Comparison of ENCODE assay signal across 13 mouse cellular contexts in genomic region chr2:168145437-168145836, GRCm38 (mm10).
DNase-seq lines count a peak whose midpoint lies in the region; ATAC-seq and TF ChIP-seq lines count a peak whose summit lies in the region.
"Had no signal": no experiment of that assay in that cellular context is flagged by ENCODE, and none has a peak within 500 bp of the region (broad histone marks: within the 10 kb centered on the region; RNA-seq: fewer than 3 reads in every experiment).

No protein-coding gene starts in this region.

- H3K4me2 ChIP-seq in heart, embryonic 12.5 days, result no peak overlapping the region
- no peak overlapping the region for H3K4me2 ChIP-seq in lung, postnatal 0 days (replicated peaks; ENCODE audit: low read depth, low read length)
- no peak overlapping the region for H3K4me2 ChIP-seq in heart, embryonic 15.5 days
- H3K4me2 ChIP-seq in stomach, embryonic 14.5 days (replicated peaks; ENCODE audit: low read depth, low read length), result no peak overlapping the region
- H3K4me2 ChIP-seq: midbrain, embryonic 13.5 days had no signal

- H3K4me3 ChIP-seq in heart, embryonic 12.5 days, result no peak overlapping the region
- no peak overlapping the region for H3K4me3 ChIP-seq in lung, postnatal 0 days (ENCODE audit: low read depth, low read length)
- no peak overlapping the region for H3K4me3 ChIP-seq in heart, embryonic 15.5 days
- no peak overlapping the region for H3K4me3 ChIP-seq in stomach, embryonic 14.5 days (ENCODE audit: low read depth, low read length)
- H3K4me3 ChIP-seq: heart, adult 2 months; midbrain, embryonic 13.5 days had no signal

- no peak for TF ChIP-seq CTCF in lung, postnatal 0 days (IDR thresholded peaks at IDR 0.05)

- intact Hi-C loops in heart, postnatal 25 days (cut with DNase I), result no loop called here

- no peaks in the 10 kb centered on the region for H3K36me3 ChIP-seq in heart, embryonic 12.5 days
- H3K36me3 ChIP-seq in lung, postnatal 0 days (ENCODE audit: insufficient read depth, low read length), result no peaks in the 10 kb centered on the region
- H3K36me3 ChIP-seq in heart, embryonic 15.5 days, result no peaks in the 10 kb centered on the region
- H3K36me3 ChIP-seq in stomach, embryonic 14.5 days (ENCODE audit: control insufficient read depth, insufficient read depth, low read length), result no peaks in the 10 kb centered on the region
- H3K36me3 ChIP-seq: midbrain, embryonic 13.5 days had no signal

- no peak for DNase-seq in heart, postnatal 25 days (ENCODE audit: low spot score)
- no peak for DNase-seq in lung, postnatal 0 days (ENCODE audit: low spot score)
- DNase-seq in lung, postnatal 14 days, result no peak
- DNase-seq: kidney, adult 11 months; right cerebral cortex, adult 18-20 months; thymus, postnatal 25 days had no signal

- H3K27ac ChIP-seq in heart, embryonic 12.5 days (ENCODE audit: poor library complexity, severe bottlenecking), result peak overlapping the region; percentile 49
- H3K27ac ChIP-seq in lung, postnatal 0 days (ENCODE audit: low read length), result no peak overlapping the region
- peak overlapping the region; percentile 64 for H3K27ac ChIP-seq in heart, embryonic 15.5 days
- peak overlapping the region; percentile 10; the same call in 1 of the 2 replicates for H3K27ac ChIP-seq in stomach, embryonic 14.5 days (ENCODE audit: low read length)
- H3K27ac ChIP-seq: heart, adult 2 months; midbrain, embryonic 13.5 days had no signal

- WGBS in heart, embryonic 12.5 days, result 15% methylated on average over 2 of the region's 2 CpGs
- 35% methylated on average over 2 of the region's 2 CpGs for WGBS in lung, postnatal 0 days
- WGBS in heart, embryonic 15.5 days, result 27% methylated on average over 2 of the region's 2 CpGs
- WGBS in stomach, embryonic 14.5 days, result 21% methylated on average over 2 of the region's 2 CpGs

- H3K27me3 ChIP-seq in heart, embryonic 12.5 days (replicated peaks), result no peaks in the 10 kb centered on the region
- H3K27me3 ChIP-seq in lung, postnatal 0 days (replicated peaks; ENCODE audit: insufficient read depth, low read length), result no peaks in the 10 kb centered on the region
- H3K27me3 ChIP-seq in heart, embryonic 15.5 days, result no peaks in the 10 kb centered on the region
- no peaks in the 10 kb centered on the region for H3K27me3 ChIP-seq in stomach, embryonic 14.5 days (ENCODE audit: control insufficient read depth, insufficient read depth, low read length)
- H3K27me3 ChIP-seq: midbrain, embryonic 13.5 days had no signal

- ATAC-seq in heart, embryonic 12.5 days (ENCODE audit: insufficient number of reproducible peaks, low FRiP score), result peak; percentile 79
- peak; percentile 19; the same call in 1 of the 2 replicates for ATAC-seq in lung, postnatal 0 days
- ATAC-seq in heart, embryonic 15.5 days (replicated peaks; ENCODE audit: insufficient number of reproducible peaks, insufficient read depth, low FRiP score, low read depth), result peak; percentile 87
- ATAC-seq in stomach, embryonic 14.5 days (ENCODE audit: insufficient number of reproducible peaks, insufficient read depth, low FRiP score, low read depth), result peak; percentile 39; the same call in 1 of the 2 replicates
- ATAC-seq in monocyte, adult 5-6 weeks (replicated peaks; ENCODE audit: insufficient number of reproducible peaks, low FRiP score, low TSS enrichment, poor library complexity, severe bottlenecking), result no peak
- ATAC-seq in megakaryocyte, adult 5-6 weeks (ENCODE audit: poor library complexity, severe bottlenecking), result no peak
- ATAC-seq: midbrain, embryonic 13.5 days had no signal

- peaks cover 22% of the 10 kb centered on the region for H3K4me1 ChIP-seq in heart, embryonic 12.5 days (replicated peaks)
- no peaks in the 10 kb centered on the region for H3K4me1 ChIP-seq in lung, postnatal 0 days (ENCODE audit: insufficient read depth, low read depth, low read length)
- H3K4me1 ChIP-seq in heart, embryonic 15.5 days (replicated peaks), result peaks cover 28% of the 10 kb centered on the region
- 0 out of 2 replicates have a peak, but pooled peaks cover 9% of the 10 kb centered on the region for H3K4me1 ChIP-seq in stomach, embryonic 14.5 days (ENCODE audit: control insufficient read depth, insufficient read depth, low read length)

- no peak overlapping the region for H3K9ac ChIP-seq in heart, embryonic 12.5 days
- no peak overlapping the region for H3K9ac ChIP-seq in lung, postnatal 0 days (replicated peaks; ENCODE audit: low read depth)
- no peak overlapping the region for H3K9ac ChIP-seq in heart, embryonic 15.5 days
- H3K9ac ChIP-seq in stomach, embryonic 14.5 days (replicated peaks; ENCODE audit: low read depth, low read length), result no peak overlapping the region
- H3K9ac ChIP-seq: midbrain, embryonic 13.5 days had no signal

- no peaks in the 10 kb centered on the region for H3K9me3 ChIP-seq in heart, embryonic 12.5 days (replicated peaks)
- no peaks in the 10 kb centered on the region for H3K9me3 ChIP-seq in lung, postnatal 0 days (ENCODE audit: low read length)
- no peaks in the 10 kb centered on the region for H3K9me3 ChIP-seq in heart, embryonic 15.5 days (replicated peaks)
- no peaks in the 10 kb centered on the region for H3K9me3 ChIP-seq in stomach, embryonic 14.5 days (ENCODE audit: control insufficient read depth, low read depth, low read length)
- H3K9me3 ChIP-seq: midbrain, embryonic 13.5 days had no signal

- TF ChIP-seq EP300 in lung, postnatal 0 days (IDR thresholded peaks at IDR 0.05), result no peak

Comparison
In these comparisons a context has a peak if more than half of its experiments do, and no peak if none do; other contexts are left out.
1. ATAC-seq: peak in heart, embryonic 12.5 days (single experiment), lung, postnatal 0 days (single experiment), heart, embryonic 15.5 days (single experiment) and stomach, embryonic 14.5 days (single experiment); none in monocyte, adult 5-6 weeks (single experiment) and megakaryocyte, adult 5-6 weeks (single experiment).